In genomic region chr5:53160207-53160606, GRCm38 (mm10) we compare ENCODE assay signal across 18 mouse cellular contexts.
"Had no signal": no experiment of that assay in that cellular context is flagged by ENCODE, and none has a peak within 500 bp of the region (broad histone marks: within the 10 kb centered on the region; RNA-seq: fewer than 3 reads in every experiment).

No protein-coding gene starts in this region.

- H3K36me3 ChIP-seq: lung, embryonic 15.5 days; midbrain, embryonic 13.5 days; midbrain, embryonic 15.5 days; neural tube, embryonic 12.5 days; stomach, embryonic 15.5 days had no signal

- H3K9me3 ChIP-seq: lung, embryonic 15.5 days; midbrain, embryonic 13.5 days; midbrain, embryonic 15.5 days; neural tube, embryonic 12.5 days; stomach, embryonic 15.5 days had no signal

- H3K4me1 ChIP-seq: lung, embryonic 15.5 days; megakaryocyte, embryonic 14.5 days; midbrain, embryonic 15.5 days; stomach, embryonic 15.5 days had no signal

- H3K9ac ChIP-seq: liver, postnatal 0 days; lung, embryonic 15.5 days; midbrain, embryonic 13.5 days; midbrain, embryonic 15.5 days; neural tube, embryonic 12.5 days; stomach, embryonic 15.5 days had no signal

- H3K4me2 ChIP-seq: lung, embryonic 15.5 days; midbrain, embryonic 11.5 days; midbrain, embryonic 13.5 days; midbrain, embryonic 15.5 days; neural tube, embryonic 12.5 days; stomach, embryonic 15.5 days had no signal

- H3K27me3 ChIP-seq: lung, embryonic 15.5 days; megakaryocyte, embryonic 14.5 days; midbrain, embryonic 13.5 days; midbrain, embryonic 15.5 days; neural tube, embryonic 12.5 days; stomach, embryonic 15.5 days had no signal

- DNase-seq: liver, postnatal 0 days; lung, adult 2 months; lung, postnatal 14 days; lung, postnatal 36 days; right cerebral cortex, postnatal 14 days; thymus, adult 2 months; thymus, postnatal 25 days; thymus, postnatal 4 days had no signal

- H3K27ac ChIP-seq: lung, embryonic 15.5 days; macrophage; midbrain, embryonic 13.5 days; midbrain, embryonic 15.5 days; neural tube, embryonic 12.5 days; stomach, embryonic 15.5 days; stomach, postnatal 0 days had no signal

- ATAC-seq: liver, postnatal 0 days; lung, postnatal 0 days; midbrain, embryonic 13.5 days; midbrain, embryonic 15.5 days had no signal

- H3K4me3 ChIP-seq: lung, embryonic 15.5 days; megakaryocyte, embryonic 14.5 days; midbrain, embryonic 13.5 days; midbrain, embryonic 15.5 days; neural tube, embryonic 12.5 days; stomach, embryonic 15.5 days had no signal
